In the genomic region with DNA sequence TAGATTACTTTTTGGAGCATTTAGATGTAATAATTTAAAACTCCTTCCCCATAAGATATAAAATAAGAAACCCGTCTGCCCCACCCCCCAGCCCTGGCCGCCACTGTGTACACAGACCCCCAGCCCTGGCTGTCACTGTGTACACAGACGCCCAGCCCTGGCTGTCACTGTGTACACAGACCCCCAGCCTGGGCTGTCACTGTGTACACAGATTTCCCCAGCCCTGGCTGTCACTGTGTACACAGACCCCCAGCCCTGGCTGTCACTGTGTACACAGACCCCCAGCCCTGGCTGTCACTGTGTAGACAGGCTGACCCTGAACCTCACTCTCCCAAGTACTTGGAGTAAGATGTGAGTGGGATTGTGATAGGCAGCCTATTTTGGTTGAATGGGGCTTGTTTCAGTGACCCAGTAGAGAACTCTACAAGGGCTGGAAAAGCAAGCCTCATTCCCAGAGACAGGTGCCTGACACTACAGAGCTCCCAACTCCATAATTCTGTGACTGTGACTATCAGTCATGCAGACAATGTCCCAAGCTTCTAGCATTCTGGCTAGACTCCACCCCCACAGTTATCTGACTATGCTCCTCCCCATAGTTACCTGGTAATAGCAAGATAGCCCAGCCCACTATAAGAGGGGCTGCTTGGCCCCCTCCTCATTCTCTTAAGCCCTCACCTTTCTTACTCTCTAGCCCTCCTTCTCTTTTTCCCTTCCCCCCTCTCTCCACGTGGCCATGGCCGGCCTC, we compare ENCODE assay signal across 14 mouse cellular contexts.
DNase-seq lines count a peak whose midpoint lies in the region; ATAC-seq lines count a peak whose summit lies in the region.
"Had no signal": no experiment of that assay in that cellular context is flagged by ENCODE, and none has a peak within 500 bp of the region (broad histone marks: within the 10 kb centered on the region; RNA-seq: fewer than 3 reads in every experiment).

No protein-coding gene starts in this region.

- no peak overlapping the region for H3K4me2 ChIP-seq in hindbrain, embryonic 13.5 days
- H3K4me2 ChIP-seq in hindbrain, embryonic 12.5 days (replicated peaks) = no peak overlapping the region
- no peak overlapping the region for H3K4me2 ChIP-seq in midbrain, embryonic 12.5 days (replicated peaks)
- no peak overlapping the region for H3K4me2 ChIP-seq in midbrain, embryonic 14.5 days (ENCODE audit: low read length)
- H3K4me2 ChIP-seq in liver, embryonic 12.5 days = peak overlapping the region; percentile 27; the same call in 1 of the 2 replicates
- H3K4me2 ChIP-seq in midbrain, embryonic 16.5 days (ENCODE audit: low read length) = no peak overlapping the region
- H3K4me2 ChIP-seq: embryonic facial prominence, embryonic 15.5 days; limb, embryonic 13.5 days; lung, embryonic 15.5 days had no signal

- no peaks in the 10 kb centered on the region for H3K4me1 ChIP-seq in hindbrain, embryonic 13.5 days (replicated peaks)
- H3K4me1 ChIP-seq in hindbrain, embryonic 12.5 days = no peaks in the 10 kb centered on the region
- H3K4me1 ChIP-seq in midbrain, embryonic 12.5 days = no peaks in the 10 kb centered on the region
- no peaks in the 10 kb centered on the region for H3K4me1 ChIP-seq in midbrain, embryonic 14.5 days (ENCODE audit: control insufficient read depth, insufficient read depth, low read length)
- 0 out of 2 replicates have a peak, but pooled peaks cover 3% of the 10 kb centered on the region for H3K4me1 ChIP-seq in liver, embryonic 12.5 days
- peaks cover 2% of the 10 kb centered on the region; the same call in 1 of the 2 replicates for H3K4me1 ChIP-seq in midbrain, embryonic 16.5 days (ENCODE audit: control insufficient read depth, insufficient read depth, low read length)
- H3K4me1 ChIP-seq: embryonic facial prominence, embryonic 15.5 days; limb, embryonic 13.5 days had no signal

- H3K36me3 ChIP-seq in hindbrain, embryonic 13.5 days = no peaks in the 10 kb centered on the region
- no peaks in the 10 kb centered on the region for H3K36me3 ChIP-seq in hindbrain, embryonic 12.5 days
- no peaks in the 10 kb centered on the region for H3K36me3 ChIP-seq in midbrain, embryonic 12.5 days
- H3K36me3 ChIP-seq in midbrain, embryonic 14.5 days (ENCODE audit: control insufficient read depth, insufficient read depth, low read length) = no peaks in the 10 kb centered on the region
- no peaks in the 10 kb centered on the region for H3K36me3 ChIP-seq in liver, embryonic 12.5 days
- H3K36me3 ChIP-seq in midbrain, embryonic 16.5 days (ENCODE audit: control insufficient read depth, insufficient read depth, low read length) = no peaks in the 10 kb centered on the region
- H3K36me3 ChIP-seq: embryonic facial prominence, embryonic 15.5 days; limb, embryonic 13.5 days; lung, embryonic 15.5 days had no signal

- ATAC-seq in hindbrain, embryonic 13.5 days (ENCODE audit: low FRiP score) = peak; percentile 45
- ATAC-seq in hindbrain, embryonic 12.5 days (ENCODE audit: low FRiP score) = no peak
- ATAC-seq in midbrain, embryonic 12.5 days (ENCODE audit: low FRiP score, low read depth) = peak; percentile 41; the same call in 1 of the 2 replicates
- ATAC-seq in midbrain, embryonic 14.5 days (ENCODE audit: low FRiP score, low TSS enrichment) = no peak
- ATAC-seq in liver, embryonic 12.5 days = peak; percentile 60
- peak; percentile 42 for ATAC-seq in midbrain, embryonic 16.5 days

- no peak for DNase-seq in midbrain, embryonic 14.5 days
- DNase-seq in adrenal gland, postnatal 4 days (ENCODE audit: low spot score in 2 of 2) = no peak
- DNase-seq: adrenal gland, adult 8-10 months; kidney, adult 11 months had no signal

- peaks cover 10% of the 10 kb centered on the region; the same call in 1 of the 2 replicates for H3K27me3 ChIP-seq in hindbrain, embryonic 13.5 days
- 0 out of 2 replicates have a peak, but pooled peaks cover 5% of the 10 kb centered on the region for H3K27me3 ChIP-seq in hindbrain, embryonic 12.5 days
- H3K27me3 ChIP-seq in midbrain, embryonic 12.5 days = peaks cover 14% of the 10 kb centered on the region; the same call in 1 of the 2 replicates
- H3K27me3 ChIP-seq in midbrain, embryonic 14.5 days (ENCODE audit: control insufficient read depth, insufficient read depth, low read length) = no peaks in the 10 kb centered on the region
- peaks cover 16% of the 10 kb centered on the region; the same call in 1 of the 2 replicates for H3K27me3 ChIP-seq in liver, embryonic 12.5 days (replicated peaks)
- H3K27me3 ChIP-seq in midbrain, embryonic 16.5 days (ENCODE audit: control insufficient read depth, insufficient read depth, low read depth, low read length) = no peaks in the 10 kb centered on the region
- H3K27me3 ChIP-seq: embryonic facial prominence, embryonic 15.5 days; lung, embryonic 15.5 days had no signal

- no peaks in the 10 kb centered on the region for H3K9me3 ChIP-seq in hindbrain, embryonic 13.5 days
- no peaks in the 10 kb centered on the region for H3K9me3 ChIP-seq in hindbrain, embryonic 12.5 days (replicated peaks)
- no peaks in the 10 kb centered on the region for H3K9me3 ChIP-seq in midbrain, embryonic 12.5 days
- no peaks in the 10 kb centered on the region for H3K9me3 ChIP-seq in midbrain, embryonic 14.5 days (ENCODE audit: control insufficient read depth, low read length)
- no peaks in the 10 kb centered on the region for H3K9me3 ChIP-seq in liver, embryonic 12.5 days (replicated peaks)
- no peaks in the 10 kb centered on the region; the same call in 1 of the 2 replicates for H3K9me3 ChIP-seq in midbrain, embryonic 16.5 days (replicated peaks; ENCODE audit: control insufficient read depth, low read length, poor library complexity, severe bottlenecking)
- H3K9me3 ChIP-seq: embryonic facial prominence, embryonic 15.5 days; limb, embryonic 13.5 days; lung, embryonic 15.5 days had no signal

- no peak overlapping the region for H3K27ac ChIP-seq in hindbrain, embryonic 13.5 days
- no peak overlapping the region for H3K27ac ChIP-seq in hindbrain, embryonic 12.5 days
- no peak overlapping the region for H3K27ac ChIP-seq in midbrain, embryonic 12.5 days (replicated peaks)
- H3K27ac ChIP-seq in midbrain, embryonic 14.5 days (replicated peaks; ENCODE audit: low read depth, low read length) = no peak overlapping the region
- H3K27ac ChIP-seq in liver, embryonic 12.5 days = no peak overlapping the region
- no peak overlapping the region for H3K27ac ChIP-seq in midbrain, embryonic 16.5 days (ENCODE audit: low read length)
- H3K27ac ChIP-seq: embryonic facial prominence, embryonic 15.5 days; kidney, postnatal 0 days; limb, embryonic 13.5 days; lung, embryonic 15.5 days; macrophage had no signal

- H3K9ac ChIP-seq in hindbrain, embryonic 13.5 days = no peak overlapping the region
- no peak overlapping the region for H3K9ac ChIP-seq in hindbrain, embryonic 12.5 days
- H3K9ac ChIP-seq in midbrain, embryonic 12.5 days (replicated peaks) = no peak overlapping the region
- H3K9ac ChIP-seq in midbrain, embryonic 14.5 days (replicated peaks; ENCODE audit: low read length) = no peak overlapping the region
- no peak overlapping the region for H3K9ac ChIP-seq in liver, embryonic 12.5 days
- no peak overlapping the region for H3K9ac ChIP-seq in midbrain, embryonic 16.5 days (ENCODE audit: low read depth, low read length)
- H3K9ac ChIP-seq: embryonic facial prominence, embryonic 15.5 days; limb, embryonic 13.5 days; lung, embryonic 15.5 days had no signal

- no peak overlapping the region for H3K4me3 ChIP-seq in hindbrain, embryonic 13.5 days
- H3K4me3 ChIP-seq in hindbrain, embryonic 12.5 days = no peak overlapping the region
- H3K4me3 ChIP-seq in midbrain, embryonic 12.5 days = no peak overlapping the region
- H3K4me3 ChIP-seq in midbrain, embryonic 14.5 days (replicated peaks; ENCODE audit: low read depth, low read length) = no peak overlapping the region
- H3K4me3 ChIP-seq in liver, embryonic 12.5 days = no peak overlapping the region
- H3K4me3 ChIP-seq in midbrain, embryonic 16.5 days (ENCODE audit: low read depth, low read length) = no peak overlapping the region
- H3K4me3 ChIP-seq: embryonic facial prominence, embryonic 15.5 days; limb, embryonic 13.5 days; lung, embryonic 15.5 days had no signal

- WGBS in hindbrain, embryonic 13.5 days = 37% methylated on average over 5 of the region's 5 CpGs
- 38% methylated on average over 5 of the region's 5 CpGs for WGBS in hindbrain, embryonic 12.5 days
- WGBS in midbrain, embryonic 12.5 days = 44% methylated on average over 5 of the region's 5 CpGs
- WGBS in midbrain, embryonic 14.5 days = 44% methylated on average over 5 of the region's 5 CpGs
- 29% methylated on average over 5 of the region's 5 CpGs for WGBS in liver, embryonic 12.5 days (ENCODE audit: insufficient replicate concordance)
- WGBS in midbrain, embryonic 16.5 days = 47% methylated on average over 5 of the region's 5 CpGs

Comparison
In these comparisons a context has a peak if more than half of its experiments do, and no peak if none do; other contexts are left out.
1. ATAC-seq: peak in hindbrain, embryonic 13.5 days (single experiment), midbrain, embryonic 12.5 days (single experiment), liver, embryonic 12.5 days (single experiment) and midbrain, embryonic 16.5 days (single experiment); none in hindbrain, embryonic 12.5 days (single experiment) and midbrain, embryonic 14.5 days (single experiment).